Mouse (Mus musculus): ENCODE results near the gene Wdr90. TPM values are rescaled to one million over a fixed set of nuclear protein-coding genes. Genes with fewer than 3 reads are reported as not detected.

Gene Wdr90
- polyA plus RNA-seq (2015; fragmentation: Nextera tagmentation; extraction: Ambion mirVana) = 20.1 and 22.4 TPM in 2 replicates

GRCm38 (mm10) chr17:25860832-25861703 is at the start of gene Wdr90:
Wdr90 (minus strand) TSS chr17:25861501.
- Histone ChIP-seq H3K4me1 (replicated peaks) (peaks cover 26% of the 10 kb centered on the region), H3K9me3 (no peaks in the 10 kb centered on the region), H3K4me2 (replicated peaks) (peak within 1 kb of the TSS; percentile 90), H3K36me3 (no peaks in the 10 kb centered on the region), H3K27ac (peak within 1 kb of the TSS; percentile 88), H3K27me3 (no peaks in the 10 kb centered on the region), H3K9ac (replicated peaks) (peak within 1 kb of the TSS; percentile 88), H3K4me3 (replicated peaks) (peak within 1 kb of the TSS; percentile 69)
- WGBS = 3% methylated on average over 65 of the region's 65 CpGs
- ATAC-seq = peak; percentile 98

GRCm38 (mm10) chr17:25907640-25908039 is 46.3 kb upstream of the Wdr90 start:
- no peak overlapping the region for H3K4me3 ChIP-seq (replicated peaks)
- no peak overlapping the region for H3K4me2 ChIP-seq (replicated peaks)
- WGBS = 87% methylated on average over 2 of the region's 2 CpGs
- 0 out of 2 replicates have a peak, but pooled peaks cover 5% of the 10 kb centered on the region for H3K36me3 ChIP-seq
- no peak overlapping the region for H3K9ac ChIP-seq (replicated peaks)
- H3K4me1 ChIP-seq (replicated peaks) = no peaks in the 10 kb centered on the region
- no peak for ATAC-seq
- no peaks in the 10 kb centered on the region for H3K27me3 ChIP-seq
- no peaks in the 10 kb centered on the region for H3K9me3 ChIP-seq
- H3K27ac ChIP-seq = no peak overlapping the region

DNA sequence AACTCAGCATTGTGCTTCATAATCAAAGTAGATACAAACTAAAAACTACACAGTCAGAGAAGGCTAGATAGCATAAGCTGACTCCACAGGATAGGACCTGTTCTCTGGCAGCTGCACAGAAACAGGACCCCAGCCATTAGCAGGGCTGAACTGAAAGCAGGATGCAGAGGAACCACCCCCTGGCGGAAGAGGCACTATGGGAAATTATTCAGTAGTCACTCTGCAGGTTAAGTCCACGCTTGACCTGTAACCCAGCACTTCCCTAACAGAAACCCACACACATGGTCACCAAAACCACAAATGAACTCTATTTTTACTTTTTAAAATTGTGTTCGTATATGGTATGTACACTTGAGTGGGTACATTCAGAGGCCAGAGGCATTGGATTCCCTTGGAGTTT is 41.8 kb upstream of the Wdr90 start:
- peaks cover 9% of the 10 kb centered on the region for H3K36me3 ChIP-seq
- ATAC-seq = no peak

DNA sequence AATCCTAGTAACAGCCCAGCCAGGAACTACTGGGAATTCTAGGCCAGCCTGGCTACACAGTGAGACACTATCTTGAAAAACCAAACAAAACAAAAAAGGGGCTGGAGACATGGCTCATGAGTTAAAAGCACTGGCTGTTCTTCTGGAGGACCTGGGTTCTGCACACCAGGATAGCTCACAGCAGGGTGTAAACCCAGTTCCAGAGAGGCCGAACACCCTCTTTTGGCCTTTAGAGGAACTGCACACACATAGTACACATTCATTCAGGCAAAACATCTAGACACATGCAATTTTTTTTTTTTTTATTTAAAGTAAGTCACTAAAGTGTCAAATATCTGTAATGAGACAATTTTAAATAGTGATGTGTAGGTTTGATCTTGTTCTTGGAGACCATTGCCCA is 38.9 kb upstream of the Wdr90 start:
- no peak for ATAC-seq
- H3K4me1 ChIP-seq (replicated peaks) = peaks cover 4% of the 10 kb centered on the region; the same call in 1 of the 2 replicates
- peaks cover 9% of the 10 kb centered on the region for H3K36me3 ChIP-seq
- 96% methylated on average over 1 of the region's 1 CpGs for WGBS
- H3K27me3 ChIP-seq = no peaks in the 10 kb centered on the region
- no peaks in the 10 kb centered on the region for H3K9me3 ChIP-seq
- H3K4me2 ChIP-seq (replicated peaks) = no peak overlapping the region
- H3K9ac ChIP-seq (replicated peaks) = no peak overlapping the region
- H3K27ac ChIP-seq = no peak overlapping the region
- H3K4me3 ChIP-seq (replicated peaks) = no peak overlapping the region

More for the DNA sequence above, 41.8 kb upstream of the Wdr90 start:
- no peak overlapping the region for H3K4me2 ChIP-seq (replicated peaks)
- H3K9me3 ChIP-seq = no peaks in the 10 kb centered on the region
- H3K4me1 ChIP-seq (replicated peaks) = no peaks in the 10 kb centered on the region
- 86% methylated on average over 3 of the region's 3 CpGs for WGBS
- no peak overlapping the region for H3K27ac ChIP-seq
- H3K27me3 ChIP-seq = no peaks in the 10 kb centered on the region
- no peak overlapping the region for H3K4me3 ChIP-seq (replicated peaks)
- H3K9ac ChIP-seq (replicated peaks) = no peak overlapping the region

DNA sequence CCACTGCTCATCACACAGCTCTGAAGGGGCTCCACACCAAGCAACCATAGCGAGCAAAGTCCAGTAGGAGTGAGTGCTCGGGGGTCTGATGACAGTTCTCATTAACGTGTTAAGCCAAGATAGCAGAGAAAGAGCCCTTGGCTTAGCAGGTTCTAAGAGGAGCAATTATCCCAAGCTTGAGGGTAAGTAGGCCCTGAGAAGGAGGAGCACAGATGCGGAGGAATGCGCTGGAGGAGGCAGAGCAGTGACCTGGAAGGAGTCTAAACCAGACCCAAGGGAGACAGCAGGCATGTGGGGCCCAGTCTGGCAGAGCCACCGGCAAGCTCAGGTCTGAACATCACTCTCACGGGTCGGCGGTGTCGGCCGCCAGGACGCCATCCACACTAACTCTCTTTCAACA is 34.6 kb upstream of the Wdr90 start:
- Histone ChIP-seq H3K4me3 (replicated peaks) (no peak overlapping the region), H3K27me3 (no peaks in the 10 kb centered on the region), H3K9ac (replicated peaks) (no peak overlapping the region), H3K9me3 (no peaks in the 10 kb centered on the region), H3K4me2 (replicated peaks) (no peak overlapping the region), H3K4me1 (replicated peaks) (peaks cover 8% of the 10 kb centered on the region), H3K36me3 (peaks cover 8% of the 10 kb centered on the region), H3K27ac (no peak overlapping the region)
- ATAC-seq = no peak
- 64% methylated on average over 12 of the region's 12 CpGs for WGBS

GRCm38 (mm10) chr17:25895415-25895814 is 34.1 kb upstream of the Wdr90 start:
- H3K36me3 ChIP-seq = peaks cover 4% of the 10 kb centered on the region
- no peak for ATAC-seq
- H3K27me3 ChIP-seq = no peaks in the 10 kb centered on the region
- WGBS = 31% methylated on average over 2 of the region's 2 CpGs
- H3K9ac ChIP-seq (replicated peaks) = no peak overlapping the region
- peaks cover 8% of the 10 kb centered on the region for H3K4me1 ChIP-seq (replicated peaks)
- H3K4me2 ChIP-seq (replicated peaks) = no peak overlapping the region
- H3K9me3 ChIP-seq = no peaks in the 10 kb centered on the region
- no peak overlapping the region for H3K27ac ChIP-seq
- H3K4me3 ChIP-seq (replicated peaks) = no peak overlapping the region

GRCm38 (mm10) chr17:25893975-25894617 is 32.8 kb upstream of the Wdr90 start:
- Histone ChIP-seq H3K9ac (replicated peaks) (no peak overlapping the region), H3K27ac (peak overlapping the region; percentile 78), H3K36me3 (0 out of 2 replicates have a peak, but pooled peaks cover 9% of the 10 kb centered on the region), H3K4me2 (replicated peaks) (no peak overlapping the region), H3K4me3 (replicated peaks) (no peak overlapping the region), H3K4me1 (replicated peaks) (peaks cover 8% of the 10 kb centered on the region), H3K27me3 (no peaks in the 10 kb centered on the region), H3K9me3 (no peaks in the 10 kb centered on the region)
- ATAC-seq = peak; percentile 89
- WGBS = 35% methylated on average over 2 of the region's 2 CpGs

GRCm38 (mm10) chr17:25888837-25889236 is 27.5 kb upstream of the Wdr90 start:
- H3K9me3 ChIP-seq = no peaks in the 10 kb centered on the region
- WGBS = 98% methylated on average over 3 of the region's 3 CpGs
- H3K4me3 ChIP-seq (replicated peaks) = no peak overlapping the region
- peaks cover 39% of the 10 kb centered on the region for H3K36me3 ChIP-seq
- no peak overlapping the region for H3K27ac ChIP-seq
- H3K4me2 ChIP-seq (replicated peaks) = no peak overlapping the region
- ATAC-seq = no peak
- H3K4me1 ChIP-seq (replicated peaks) = peaks cover 7% of the 10 kb centered on the region; the same call in 1 of the 2 replicates
- H3K9ac ChIP-seq (replicated peaks) = no peak overlapping the region
- no peaks in the 10 kb centered on the region for H3K27me3 ChIP-seq

GRCm38 (mm10) chr17:25887467-25887866 is 26.2 kb upstream of the Wdr90 start:
- Histone ChIP-seq H3K36me3 (peaks cover 53% of the 10 kb centered on the region), H3K9me3 (no peaks in the 10 kb centered on the region), H3K4me2 (replicated peaks) (no peak overlapping the region), H3K4me1 (replicated peaks) (peaks cover 7% of the 10 kb centered on the region; the same call in 1 of the 2 replicates), H3K27ac (no peak overlapping the region), H3K4me3 (replicated peaks) (no peak overlapping the region), H3K27me3 (no peaks in the 10 kb centered on the region), H3K9ac (replicated peaks) (no peak overlapping the region)
- WGBS = 92% methylated on average over 10 of the region's 10 CpGs
- ATAC-seq = no peak

GRCm38 (mm10) chr17:25886806-25887205 is 25.5 kb upstream of the Wdr90 start:
- no peak for ATAC-seq
- Histone ChIP-seq H3K9me3 (no peaks in the 10 kb centered on the region), H3K36me3 (peaks cover 58% of the 10 kb centered on the region), H3K4me1 (replicated peaks) (peaks cover 11% of the 10 kb centered on the region), H3K4me2 (replicated peaks) (no peak overlapping the region), H3K27ac (no peak overlapping the region), H3K4me3 (replicated peaks) (no peak overlapping the region), H3K27me3 (no peaks in the 10 kb centered on the region), H3K9ac (replicated peaks) (no peak overlapping the region)

- 66% methylated on average over 4 of the region's 4 CpGs for WGBS
- H3K36me3 ChIP-seq = peaks cover 58% of the 10 kb centered on the region
- H3K9me3 ChIP-seq = no peaks in the 10 kb centered on the region
- H3K27ac ChIP-seq = no peak overlapping the region
- peaks cover 22% of the 10 kb centered on the region for H3K4me1 ChIP-seq (replicated peaks)
- H3K9ac ChIP-seq (replicated peaks) = no peak overlapping the region
- no peak overlapping the region for H3K4me2 ChIP-seq (replicated peaks)
- no peaks in the 10 kb centered on the region for H3K27me3 ChIP-seq
- no peak overlapping the region for H3K4me3 ChIP-seq (replicated peaks)
- peak; percentile 39; the same call in 1 of the 2 replicates for ATAC-seq
These were observed 24.3 kb upstream of the Wdr90 start for GRCm38 (mm10) chr17:25885636-25886035.

GRCm38 (mm10) chr17:25883824-25884223 is 22.5 kb upstream of the Wdr90 start:
- H3K27me3 ChIP-seq = no peaks in the 10 kb centered on the region
- H3K9me3 ChIP-seq = no peaks in the 10 kb centered on the region
- peaks cover 33% of the 10 kb centered on the region for H3K4me1 ChIP-seq (replicated peaks)
- peaks cover 61% of the 10 kb centered on the region for H3K36me3 ChIP-seq
- H3K9ac ChIP-seq (replicated peaks) = no peak overlapping the region
- ATAC-seq = no peak
- 0 out of 2 replicates have a peak overlapping the region, but pooled peaks have one; percentile 74 for H3K27ac ChIP-seq
- 91% methylated on average over 3 of the region's 3 CpGs for WGBS
- no peak overlapping the region for H3K4me3 ChIP-seq (replicated peaks)
- H3K4me2 ChIP-seq (replicated peaks) = no peak overlapping the region

Data from midbrain, embryonic 13.5 days (tissue).